Mouse (Mus musculus) central nervous system, embryonic 14 days (tissue): Measurements from ENCODE around the gene Agrn. TPM values are rescaled to one million over a fixed set of nuclear protein-coding genes. Genes with fewer than 3 reads are reported as not detected.

Source experiments
- polyA plus RNA-seq: library from polyadenylated mRNA; depleted of rRNA; stranded (reverse); fragments of >200 nt; gene quantifications from 2 replicates; pipeline ENCODE4 v1.2.3, GENCODE M21; 2012; rRNA removed

The Agrn gene
- 456 and 465 TPM in 2 replicates for polyA plus RNA-seq

DNA sequence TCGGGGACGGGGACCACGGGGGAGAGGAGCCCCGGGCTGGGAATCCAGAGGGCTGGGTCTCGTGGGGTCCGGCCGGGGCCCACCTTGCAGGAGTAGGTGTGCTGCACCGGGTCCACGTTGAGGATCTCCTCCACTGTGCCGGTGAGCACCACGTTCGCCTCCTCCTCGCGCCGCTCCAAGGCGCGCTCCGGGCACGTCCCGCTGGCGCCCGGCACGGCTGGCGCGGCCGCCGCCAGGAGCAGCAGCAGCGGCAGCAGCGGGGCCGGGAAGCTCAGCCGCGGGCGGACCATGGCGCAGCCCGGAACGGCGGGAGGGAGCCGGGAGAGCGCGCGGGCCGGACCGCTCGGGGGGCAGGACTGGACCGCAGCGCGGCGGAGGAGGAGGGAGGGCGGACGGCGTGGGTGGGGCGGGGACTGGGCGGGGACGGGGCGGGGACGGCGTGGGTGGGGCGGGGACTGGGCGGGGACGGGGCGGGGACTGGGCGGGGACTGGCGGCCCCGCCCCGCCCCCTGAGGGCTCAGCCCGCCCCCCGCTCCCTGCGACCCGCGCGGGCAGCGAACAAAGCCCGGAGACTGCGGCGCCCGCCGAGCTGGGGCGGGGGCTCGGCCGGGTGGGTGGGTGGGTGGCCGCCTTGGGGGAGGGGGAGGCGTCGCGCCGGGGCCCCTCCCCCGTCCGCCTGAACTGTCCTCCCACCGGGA lies at the start of gene Agrn:
Agrn (minus strand) TSS at position 358 of the 698 bp plus-strand sequence.

DNA sequence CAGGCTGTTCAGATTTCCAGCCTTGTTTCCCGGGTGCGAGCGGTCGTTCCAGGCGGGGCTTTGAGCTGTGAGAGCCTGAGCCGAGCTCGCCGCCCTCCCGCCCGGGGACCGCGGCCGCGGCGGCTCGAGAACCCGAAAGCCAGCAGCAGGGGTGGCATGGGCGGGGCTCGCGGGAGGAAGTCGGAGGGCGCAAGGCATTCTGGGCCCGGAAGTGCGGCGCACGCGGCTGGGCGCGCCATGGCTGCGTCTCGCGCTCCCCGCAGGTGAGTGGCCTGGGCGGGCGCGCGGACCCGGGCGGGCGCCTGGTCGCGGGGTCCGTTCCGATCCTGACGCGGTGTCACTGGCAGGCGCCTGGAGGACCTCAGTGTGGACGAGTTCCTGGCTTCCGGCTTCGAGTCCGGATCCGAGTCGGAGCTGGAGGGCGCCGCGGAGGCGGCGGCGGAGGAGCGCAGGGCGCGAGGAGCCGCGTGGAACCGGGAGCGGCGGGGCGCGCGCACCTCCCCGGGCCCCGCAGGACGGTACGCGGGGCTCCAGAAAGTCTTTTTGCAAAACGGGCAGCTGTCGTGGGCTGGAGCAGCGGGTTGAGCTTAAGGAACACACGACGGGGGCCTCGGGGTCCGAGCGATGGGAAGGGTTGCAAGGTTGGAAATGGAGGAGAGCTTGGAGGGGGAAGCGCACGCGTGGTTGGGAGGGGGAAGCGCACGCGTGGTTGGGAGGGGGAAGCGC lies 38.7 kb upstream of the Agrn start, which contains the start of gene Noc2l:
Noc2l (plus strand) TSS at position 203 of the 726 bp plus-strand sequence.

DNA sequence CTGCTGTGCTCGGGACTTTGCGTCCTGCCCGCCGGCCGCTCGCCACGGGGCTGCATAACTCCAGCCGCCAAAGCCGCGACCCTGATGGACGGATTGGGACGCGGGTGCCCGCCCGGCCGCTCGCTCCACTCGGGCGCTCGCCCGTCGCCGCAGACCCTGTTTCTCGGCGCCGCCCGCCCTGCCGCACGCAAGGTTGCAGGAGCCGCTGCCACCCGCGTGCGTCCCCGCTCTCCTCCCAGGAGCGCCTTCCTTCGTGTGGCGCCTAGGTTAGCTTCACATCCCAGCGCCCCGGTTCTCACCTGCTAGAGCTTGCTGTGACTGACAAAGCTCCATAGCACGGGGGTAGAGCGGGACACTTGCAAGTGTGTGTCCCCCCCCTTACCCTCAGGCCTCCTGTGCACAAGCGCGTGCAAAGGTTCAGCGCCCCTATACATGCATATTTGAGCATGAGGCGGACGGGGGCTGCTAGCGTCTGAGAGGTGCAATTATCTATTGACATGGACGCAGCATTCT lies 37.5 kb upstream of the Agrn start, which contains the start of gene Plekhn1:
Plekhn1 (minus strand) TSS at position 157 of the 513 bp plus-strand sequence.

DNA sequence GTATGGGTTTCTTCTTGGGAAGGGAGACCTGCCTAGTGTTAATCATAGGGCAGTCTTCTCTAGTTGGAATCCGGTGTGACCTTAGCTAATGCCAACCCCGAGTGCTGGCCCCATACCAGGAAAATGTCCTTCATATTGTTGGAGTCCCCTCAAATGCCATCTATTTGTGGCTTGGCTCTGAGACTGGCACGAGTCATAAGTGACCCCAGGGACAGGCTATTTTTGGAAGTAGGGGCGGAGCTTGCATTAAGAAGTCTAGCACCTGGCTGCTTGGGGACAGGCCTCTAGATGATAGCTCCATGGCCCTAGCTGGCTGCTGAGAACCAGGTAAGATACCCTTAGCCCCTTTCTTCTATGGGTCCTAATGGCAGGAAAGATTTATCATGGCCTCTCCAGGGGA lies 18.4 kb upstream of the Agrn start, which contains the start of gene Perm1:
Perm1 (plus strand) TSS at position 220 of the 400 bp plus-strand sequence.

DNA sequence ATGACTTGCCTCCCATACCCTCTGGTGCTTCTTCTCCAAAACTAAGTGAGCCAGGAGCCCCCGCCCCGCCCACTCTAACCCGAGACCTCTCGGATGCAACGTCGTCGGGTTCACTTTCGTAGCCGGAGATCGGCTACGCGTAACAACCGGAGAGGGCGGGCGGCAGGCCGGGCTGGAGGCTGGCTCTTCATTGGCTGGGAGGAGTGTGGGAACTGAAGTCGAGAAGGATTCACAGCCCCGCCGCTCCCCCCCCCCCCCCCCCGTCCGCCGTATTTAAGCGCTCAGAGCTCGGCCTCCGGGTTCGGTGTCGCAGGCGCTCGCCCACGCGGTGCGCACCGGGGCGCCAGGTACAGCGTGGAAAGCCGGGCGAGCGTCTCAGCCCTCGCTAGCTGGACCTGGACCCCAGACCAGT lies 5.7 kb upstream of the Agrn start, which contains the start of gene AW011738:
AW011738 (plus strand) TSS at position 304 of the 412 bp plus-strand sequence.

DNA sequence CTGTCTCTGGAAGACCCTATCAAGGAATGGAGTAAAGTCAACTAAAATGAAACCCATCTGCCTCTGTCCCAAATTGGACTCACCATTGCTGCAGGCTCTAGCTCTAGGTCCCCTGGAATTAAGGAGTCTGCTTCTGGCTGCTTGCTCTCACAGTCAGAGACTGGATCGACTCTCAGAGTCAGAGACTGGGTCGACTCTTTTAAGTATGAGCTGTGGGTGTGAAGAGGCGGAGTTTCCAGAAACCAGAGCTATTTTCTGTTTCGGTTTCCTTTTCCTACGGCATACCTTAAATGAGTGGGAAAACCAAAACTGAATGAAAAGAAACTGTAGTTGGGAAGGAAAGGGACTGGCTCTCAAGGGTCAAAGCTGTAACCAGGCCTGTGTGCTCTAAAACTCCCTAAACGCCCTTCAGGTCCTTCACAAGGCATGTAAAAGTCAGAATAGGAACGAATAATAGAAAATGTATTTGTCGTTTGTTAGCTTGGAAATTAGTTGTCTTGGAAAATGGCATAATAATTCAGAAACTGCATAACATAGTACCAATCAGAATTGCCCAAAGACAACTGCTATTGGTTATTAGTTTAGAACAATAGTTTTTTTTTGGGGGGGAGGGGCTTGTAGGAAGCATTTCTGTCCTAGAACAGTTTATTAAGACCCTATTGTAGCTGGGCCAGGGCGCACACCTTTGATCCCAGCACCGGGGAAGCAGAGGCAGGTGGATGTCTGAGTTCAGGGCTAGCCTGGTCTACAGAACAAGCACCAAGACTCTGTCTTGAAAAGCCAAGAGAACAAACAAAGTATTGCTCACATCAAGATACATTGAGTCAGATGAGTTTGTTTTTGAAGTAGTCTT lies 3.6 kb upstream of the Agrn start, which contains the start of gene Isg15:
Isg15 (minus strand) TSS at position 196 of the 853 bp plus-strand sequence.

DNA sequence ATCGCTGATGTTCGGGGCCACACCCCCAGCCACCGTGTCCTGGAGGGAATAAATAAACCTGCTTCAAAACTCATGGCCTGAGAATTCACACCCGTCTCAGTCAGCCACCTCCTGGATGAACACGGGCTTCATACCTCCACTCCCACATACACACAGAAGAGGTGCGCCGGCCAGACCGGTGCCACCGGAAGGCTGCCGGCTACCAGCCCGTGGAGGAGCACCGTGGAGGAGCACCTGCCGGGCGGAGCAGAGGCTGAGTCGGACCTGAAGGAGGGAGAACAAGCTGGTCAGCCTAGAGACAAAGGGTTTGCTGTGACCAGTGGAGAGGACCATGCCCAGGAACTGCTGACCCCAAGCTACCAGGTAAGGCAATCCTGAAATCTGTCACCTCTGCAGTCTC lies 66.9 kb downstream of the Agrn start, which contains the start of gene Rnf223:
Rnf223 (plus strand) TSS at position 78 of the 400 bp plus-strand sequence.

Other genes with a start within 250 kb of the Agrn start
- 9.6 and 14.8 TPM in 2 replicates for gene C1qtnf12, start 235.2 kb downstream of the Agrn start, polyA plus RNA-seq
- gene B3galt6, start 204.8 kb downstream of the Agrn start, polyA plus RNA-seq, result 15.3 and 15.5 TPM in 2 replicates
- gene Sdf4, start 204.6 kb downstream of the Agrn start, polyA plus RNA-seq, result 57.2 and 69.7 TPM in 2 replicates
- gene Tnfrsf4, start 183.6 kb downstream of the Agrn start, polyA plus RNA-seq, result 3.8 and 3.9 TPM in 2 replicates
- gene Tnfrsf18, start 171.3 kb downstream of the Agrn start, polyA plus RNA-seq, result 0.29 and 0.54 TPM in 2 replicates
- 0.05 and 0.55 TPM in 2 replicates for gene Ttll10, start 138.1 kb downstream of the Agrn start, polyA plus RNA-seq
- gene 9430015G10Rik, start 87.5 kb downstream of the Agrn start, polyA plus RNA-seq, result 62.6 and 67.3 TPM in 2 replicates
- gene Rnf223, start 67.0 kb downstream of the Agrn start, polyA plus RNA-seq, result 2.3 and 3.0 TPM in 2 replicates
- 10.0 and 16.4 TPM in 2 replicates for gene Isg15, start 3.3 kb upstream of the Agrn start, polyA plus RNA-seq
- gene AW011738, start 5.8 kb upstream of the Agrn start, polyA plus RNA-seq, result 4.1 and 4.4 TPM in 2 replicates
- 1.0 and 1.1 TPM in 2 replicates for gene Perm1, start 18.4 kb upstream of the Agrn start, polyA plus RNA-seq
- gene Plekhn1, start 37.4 kb upstream of the Agrn start, polyA plus RNA-seq, result 96.4 and 97.6 TPM in 2 replicates
- gene Noc2l, start 38.5 kb upstream of the Agrn start, polyA plus RNA-seq, result 112 TPM in 2 replicates
- gene Samd11, start 58.2 kb upstream of the Agrn start, polyA plus RNA-seq, result 5.7 and 6.8 TPM in 2 replicates
- not detected in 2 replicates for gene Vmn2r-ps159, start 133.6 kb upstream of the Agrn start, polyA plus RNA-seq